Mouse (Mus musculus): ENCODE measurements around the gene Htt.
"Not testable (repeated sequence)": the region's sequence is repeated elsewhere in the genome, so short reads cannot be mapped to it uniquely, and the experiment has no call there.

The Htt gene

DNA sequence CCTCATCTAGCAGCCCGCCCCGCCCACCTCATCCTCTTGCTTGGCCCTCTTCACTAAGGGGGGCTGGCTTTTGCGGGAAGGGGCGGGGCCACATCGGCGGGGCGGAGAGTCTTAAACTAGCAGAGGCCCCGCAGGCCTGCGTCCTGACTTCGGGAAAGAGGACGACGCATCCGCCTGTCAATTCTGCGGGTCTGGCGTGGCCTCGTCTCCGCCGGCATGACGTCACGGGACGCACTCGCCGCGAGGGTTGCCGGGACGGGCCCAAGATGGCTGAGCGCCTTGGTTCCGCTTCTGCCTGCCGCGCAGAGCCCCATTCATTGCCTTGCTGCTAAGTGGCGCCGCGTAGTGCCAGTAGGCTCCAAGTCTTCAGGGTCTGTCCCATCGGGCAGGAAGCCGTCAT, at the start of gene Htt:
Htt (plus strand) TSS at position 232 of the 400 bp plus-strand sequence.
- DNase-seq (ENCODE audit: low spot score): peak; percentile 98

DNA sequence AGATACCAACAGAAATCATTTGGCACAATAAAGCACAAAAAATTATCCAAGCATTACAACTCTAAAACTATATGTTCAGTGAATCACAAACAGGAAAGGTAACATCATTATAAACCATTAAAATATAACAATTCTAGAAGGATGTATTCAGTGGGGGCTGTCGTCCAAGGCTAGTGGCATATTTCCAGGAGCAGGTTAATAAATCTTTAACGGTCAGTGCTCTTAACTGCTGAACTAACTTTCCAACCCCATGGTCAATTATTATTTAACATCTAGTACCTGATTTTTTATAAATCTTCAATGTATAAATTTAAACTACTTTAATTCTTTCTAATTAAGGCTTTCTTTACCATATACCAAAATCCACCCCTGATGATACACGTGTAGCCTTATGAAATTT, 47.2 kb upstream of the Htt start:
- DNase-seq (ENCODE audit: low spot score): not testable (repeated sequence)

DNA sequence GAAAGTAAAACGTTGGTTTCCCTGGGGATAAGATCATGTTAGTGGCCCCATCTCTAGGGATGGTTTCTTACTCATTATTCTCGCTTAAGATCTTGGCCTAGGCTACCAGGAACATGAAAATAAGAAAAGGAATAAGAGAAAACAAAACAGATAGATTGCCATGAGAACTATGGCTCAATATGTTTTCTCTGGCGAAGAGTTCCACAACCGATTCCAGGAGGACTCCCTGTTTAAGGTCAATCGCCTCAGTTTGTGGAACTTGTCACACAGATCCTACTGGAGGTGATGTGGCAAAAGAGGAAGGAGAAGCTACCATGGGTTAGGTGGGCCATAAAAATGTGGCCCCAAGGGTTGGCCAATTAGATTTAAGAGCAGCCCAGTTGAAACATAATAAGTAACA, 46.7 kb upstream of the Htt start:
- DNase-seq (ENCODE audit: low spot score): no peak

DNA sequence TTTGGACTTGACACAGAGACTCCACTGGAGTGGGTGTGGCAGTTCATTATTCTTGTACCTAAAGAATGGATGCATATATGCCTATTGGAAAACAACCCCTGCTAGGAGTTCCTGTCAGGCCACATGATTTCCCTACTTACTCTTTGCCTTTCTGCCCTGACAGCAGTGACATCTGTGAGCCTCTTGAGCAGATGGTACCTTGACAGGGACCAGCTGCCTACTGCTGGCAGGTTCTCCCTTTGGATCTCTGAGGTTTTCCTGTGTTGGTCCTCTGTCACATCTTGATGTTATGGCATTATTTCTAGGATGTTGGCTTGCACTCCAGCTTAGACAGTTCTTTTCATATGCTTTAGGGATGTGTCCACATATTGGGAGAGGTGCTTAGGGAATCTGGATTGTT, 32.4 kb upstream of the Htt start:
- DNase-seq (ENCODE audit: low spot score): no peak

DNA sequence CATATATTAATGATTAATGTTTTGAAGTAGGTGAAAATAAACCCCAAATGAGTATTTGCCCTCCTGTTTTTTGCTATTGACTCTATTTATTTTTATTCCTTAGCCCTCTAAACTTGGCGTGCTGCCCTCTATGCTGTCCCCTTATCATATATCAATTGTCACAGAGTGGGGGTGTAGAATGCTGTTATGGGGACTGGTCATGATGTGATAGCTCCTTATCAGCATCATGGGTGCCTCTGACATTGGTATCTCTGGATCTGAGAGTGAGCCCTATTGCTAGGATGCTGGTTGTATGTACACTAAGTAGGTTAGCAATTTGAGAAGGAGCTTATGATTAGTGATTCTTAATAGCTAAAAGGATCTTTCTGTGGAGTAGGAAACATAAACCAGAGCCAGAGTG, 31.3 kb upstream of the Htt start:
- DNase-seq (ENCODE audit: low spot score): no peak

DNA sequence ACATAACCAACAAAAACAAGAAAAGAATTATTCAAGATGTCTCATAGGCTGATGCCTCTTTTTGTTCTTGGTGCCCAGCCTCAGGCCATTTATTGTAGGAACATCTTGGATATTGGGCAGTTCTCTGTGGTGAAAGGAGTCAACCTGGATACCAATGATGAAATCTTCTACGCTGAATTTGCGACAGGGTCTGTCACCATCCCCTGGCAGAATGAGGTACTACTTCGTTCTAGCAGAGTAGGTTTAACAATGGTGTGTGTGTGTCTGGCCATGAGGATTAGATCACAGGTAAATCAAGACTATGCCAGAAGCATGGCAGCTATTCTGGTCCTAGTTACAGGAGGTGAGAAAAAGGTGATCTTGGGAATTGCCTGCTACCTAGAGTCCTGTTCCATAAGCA, 10.1 kb upstream of the Htt start:
- DNase-seq (ENCODE audit: low spot score): no peak

DNA sequence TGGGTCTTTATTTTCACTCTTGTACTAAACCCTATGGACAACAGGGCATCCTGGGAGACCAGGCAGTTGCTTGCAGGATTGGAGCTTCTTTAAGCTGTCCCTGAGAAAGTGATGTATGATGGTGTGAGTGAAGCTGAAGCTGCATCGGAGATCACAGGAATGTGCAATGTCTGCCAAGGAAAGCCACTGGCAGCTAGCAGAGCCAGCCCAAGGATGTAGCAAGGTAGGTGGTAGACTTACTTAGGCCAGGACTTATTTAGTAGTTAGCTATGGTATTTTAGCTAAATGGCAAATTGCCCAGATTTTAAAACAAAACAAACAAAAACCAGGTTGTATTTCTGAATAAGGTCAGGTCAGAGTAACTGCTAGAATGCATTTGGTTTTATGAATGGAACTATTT, 2.8 kb upstream of the Htt start:
- no peak for DNase-seq (ENCODE audit: low spot score)

DNA sequence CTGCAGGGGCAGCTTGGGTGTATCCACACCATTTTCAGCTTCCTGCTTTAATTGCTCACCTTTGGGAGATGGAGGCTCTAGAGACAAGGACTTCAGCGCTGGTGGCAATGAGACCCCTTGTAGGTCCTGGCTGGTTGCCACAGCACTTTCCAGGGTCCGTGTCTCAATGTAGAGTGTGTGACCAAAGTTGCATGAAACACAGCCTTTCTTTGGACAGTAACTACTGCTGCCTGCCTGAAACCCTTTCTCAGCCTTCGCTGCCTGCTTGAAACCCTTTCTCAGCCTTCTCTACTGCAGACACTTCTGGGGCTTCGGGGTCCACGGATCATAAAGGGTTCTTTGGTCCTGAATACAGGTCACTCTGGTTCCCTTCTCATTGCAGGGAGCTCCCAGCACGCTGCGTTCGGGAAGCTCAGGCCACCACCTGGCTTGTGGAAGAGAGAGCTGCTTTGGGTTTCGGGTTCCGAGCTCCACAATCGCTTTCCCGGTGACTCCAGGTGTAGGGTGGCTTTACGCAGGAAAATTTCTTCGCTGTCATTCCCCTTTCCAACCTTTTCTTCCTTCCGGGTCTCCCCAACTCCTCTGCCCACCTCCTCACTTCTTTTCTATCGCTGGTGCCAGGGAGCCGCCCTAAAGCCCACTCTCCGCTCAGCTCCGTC, 561 bp upstream of the Htt start:
- DNase-seq (ENCODE audit: low spot score): peak; percentile 35

DNA sequence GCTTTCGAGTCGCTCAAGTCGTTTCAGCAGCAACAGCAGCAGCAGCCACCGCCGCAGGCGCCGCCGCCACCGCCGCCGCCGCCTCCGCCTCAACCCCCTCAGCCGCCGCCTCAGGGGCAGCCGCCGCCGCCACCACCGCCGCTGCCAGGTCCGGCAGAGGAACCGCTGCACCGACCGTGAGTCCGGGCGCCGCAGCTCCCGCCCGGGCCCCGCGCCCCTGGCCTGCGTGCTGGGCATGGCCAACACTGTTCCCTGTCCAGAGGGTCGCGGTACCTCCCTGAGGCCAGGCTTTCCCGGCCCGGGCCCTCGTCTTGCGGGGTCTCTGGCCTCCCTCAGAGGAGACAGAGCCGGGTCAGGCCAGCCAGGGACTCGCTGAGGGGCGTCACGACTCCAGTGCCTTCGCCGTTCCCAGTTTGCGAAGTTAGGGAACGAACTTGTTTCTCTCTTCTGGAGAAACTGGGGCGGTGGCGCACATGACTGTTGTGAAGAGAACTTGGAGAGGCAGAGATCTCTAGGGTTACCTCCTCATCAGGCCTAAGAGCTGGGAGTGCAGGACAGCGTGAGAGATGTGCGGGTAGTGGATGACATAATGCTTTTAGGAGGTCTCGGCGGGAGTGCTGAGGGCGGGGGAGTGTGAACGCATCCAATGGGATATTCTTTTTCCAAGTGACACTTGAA, 533 bp downstream of the Htt start:
- DNase-seq (ENCODE audit: low spot score): peak; percentile 75

DNA sequence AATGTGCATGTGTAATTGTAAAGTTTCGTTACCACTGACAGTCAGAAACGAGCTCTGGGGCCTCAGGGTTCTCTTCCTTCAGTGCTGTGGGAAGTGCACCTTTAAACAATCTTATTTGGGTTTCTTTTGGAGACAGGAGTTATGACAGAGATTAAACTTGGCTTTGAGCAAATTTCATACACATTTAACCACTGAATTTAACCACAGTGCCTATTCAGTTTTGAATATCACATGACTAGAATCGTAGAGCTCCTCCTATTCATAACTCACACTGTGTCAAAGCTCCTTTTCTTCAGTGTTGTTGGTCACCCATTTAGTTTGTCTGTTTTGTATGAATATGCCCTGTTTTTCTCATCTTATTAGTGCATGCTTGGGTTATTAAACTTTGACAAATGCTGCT, 10.3 kb downstream of the Htt start:
- no peak for DNase-seq (ENCODE audit: low spot score)

DNA sequence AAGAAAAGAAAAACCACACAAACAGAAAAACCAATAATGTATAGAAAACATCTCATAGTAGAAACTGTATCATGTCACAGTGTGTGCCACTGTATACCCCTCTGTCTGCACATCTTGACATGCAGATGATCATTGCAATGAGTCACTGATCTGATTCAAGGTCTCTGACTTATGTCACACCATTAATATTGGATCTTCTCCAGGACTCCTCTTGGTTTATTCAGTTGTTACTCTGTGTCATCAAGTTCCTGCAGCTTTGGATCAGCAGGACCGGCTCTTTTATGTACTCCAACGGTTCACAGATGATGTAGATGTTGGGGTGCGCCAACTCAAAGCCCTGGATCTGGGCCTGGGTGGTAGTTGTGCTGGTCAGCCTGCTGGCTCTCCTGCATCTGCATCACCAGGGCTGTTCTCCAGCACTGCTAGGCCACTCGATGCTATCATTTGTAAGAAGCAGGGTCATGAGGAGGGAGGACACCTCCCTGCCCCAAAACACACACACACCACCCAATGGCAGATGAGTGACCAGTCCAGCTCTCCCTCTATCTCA, 11.2 kb downstream of the Htt start:
- peak; percentile 50 for DNase-seq (ENCODE audit: low spot score)

DNA sequence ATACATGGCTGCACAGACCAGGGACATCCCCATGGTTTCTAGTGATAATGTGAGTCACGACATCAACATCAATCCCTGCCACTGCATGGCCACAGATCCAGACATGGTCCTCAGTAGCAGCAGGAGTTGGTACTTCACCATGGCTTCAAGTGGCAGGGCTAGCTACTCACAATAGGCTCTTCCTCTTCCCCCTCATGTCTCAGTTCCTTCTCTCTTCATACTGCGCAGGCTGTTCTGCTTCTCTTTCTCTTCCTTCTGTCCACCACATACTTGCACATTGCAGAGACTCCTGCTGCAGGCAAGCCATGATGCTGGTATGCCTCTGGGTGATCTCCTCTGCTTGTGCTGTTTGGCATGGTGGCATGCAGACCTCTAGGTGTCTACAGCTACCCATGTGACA, 11.9 kb downstream of the Htt start:
- no peak for DNase-seq (ENCODE audit: low spot score)

DNA sequence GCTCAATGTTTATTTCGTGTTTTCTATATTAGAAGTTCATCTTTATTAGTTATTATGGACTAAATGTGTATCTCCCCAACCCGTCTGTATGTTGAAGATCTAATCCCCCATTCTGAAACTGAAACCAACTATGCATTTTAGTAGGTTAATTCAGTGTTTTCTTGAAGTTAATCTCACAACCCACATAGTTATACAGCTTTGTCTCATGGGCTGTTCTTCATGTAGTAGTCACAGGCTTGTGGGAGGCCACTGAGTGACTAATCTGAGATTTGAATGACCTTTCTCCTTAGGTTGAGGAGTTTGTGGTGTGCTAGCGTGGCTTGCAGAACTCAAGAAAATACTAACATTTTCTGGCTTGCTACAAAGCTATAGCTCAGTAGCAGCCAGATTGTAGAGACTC, 23.5 kb downstream of the Htt start:
- no peak for DNase-seq (ENCODE audit: low spot score)

DNA sequence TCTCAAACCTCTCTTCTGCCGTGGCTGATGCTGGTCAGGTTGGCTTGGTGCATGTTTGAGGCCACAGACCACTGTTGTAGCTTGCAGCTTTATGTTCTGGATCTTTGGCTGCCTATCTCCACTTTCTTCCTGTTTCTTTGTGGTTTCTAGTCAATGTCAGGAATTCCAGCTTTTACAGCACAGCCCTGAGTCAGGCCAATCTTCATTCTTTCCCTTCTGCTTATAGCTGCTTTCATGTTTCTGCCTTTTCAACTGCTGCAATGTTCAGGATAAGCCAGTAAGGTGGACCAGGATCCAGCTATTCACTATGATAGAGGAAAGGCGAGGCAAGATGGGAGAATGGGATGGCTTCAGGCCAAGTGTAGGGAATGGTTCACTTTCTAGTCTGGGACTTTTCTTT, 29.6 kb downstream of the Htt start:
- DNase-seq (ENCODE audit: low spot score): no peak

DNA sequence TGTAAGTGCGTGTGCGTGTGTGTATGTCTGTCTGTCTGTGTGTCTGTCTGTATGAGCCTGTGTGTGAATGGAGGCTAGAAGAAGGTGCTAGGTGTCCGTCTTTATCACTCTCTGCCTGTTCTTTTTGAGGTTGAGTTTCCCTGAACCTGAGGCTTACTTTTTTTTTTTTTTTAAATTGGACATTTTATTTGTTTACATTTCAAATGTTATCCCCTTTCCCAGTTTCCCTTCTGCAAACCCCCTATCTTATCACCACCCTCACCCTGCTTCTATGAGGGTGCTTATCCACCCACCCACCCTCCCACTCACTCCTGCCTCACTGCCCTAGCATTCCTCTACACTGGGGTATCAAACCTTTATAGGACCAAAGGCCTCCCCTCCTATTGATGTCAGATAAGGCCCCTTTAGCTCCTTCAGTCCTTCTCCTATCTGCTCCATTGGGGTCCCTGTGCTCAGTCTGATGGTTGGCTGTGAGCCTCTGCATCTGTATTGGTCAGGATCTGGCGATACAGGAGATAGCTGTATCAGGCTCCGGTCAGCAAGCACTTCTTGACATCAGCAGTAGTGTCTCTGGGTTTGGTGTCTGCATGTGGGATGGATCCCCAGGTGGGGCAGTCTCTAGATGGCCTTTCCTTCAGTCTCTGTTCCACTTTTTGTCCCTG, 38.9 kb downstream of the Htt start:
- no peak for DNase-seq (ENCODE audit: low spot score)

DNA sequence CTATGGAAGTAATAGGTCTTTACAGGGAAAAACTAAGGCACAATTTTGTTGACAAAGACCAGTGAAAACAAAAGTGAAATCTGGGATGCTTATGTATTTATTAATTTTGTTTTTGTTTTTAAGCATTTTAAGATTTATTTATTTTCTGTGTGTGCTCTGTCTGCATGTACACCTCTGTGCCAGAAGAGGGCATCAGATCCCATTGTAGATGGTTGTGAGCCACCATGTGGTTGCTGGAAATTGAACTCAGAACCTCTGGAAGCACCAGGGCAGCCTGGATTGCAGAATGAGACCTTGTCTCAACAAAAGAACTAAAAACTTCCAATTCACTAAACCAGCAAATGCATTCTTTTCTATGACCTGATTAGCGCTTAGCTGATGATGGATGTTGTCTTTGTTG, 44.5 kb downstream of the Htt start:
- no peak for DNase-seq (ENCODE audit: low spot score)

DNA sequence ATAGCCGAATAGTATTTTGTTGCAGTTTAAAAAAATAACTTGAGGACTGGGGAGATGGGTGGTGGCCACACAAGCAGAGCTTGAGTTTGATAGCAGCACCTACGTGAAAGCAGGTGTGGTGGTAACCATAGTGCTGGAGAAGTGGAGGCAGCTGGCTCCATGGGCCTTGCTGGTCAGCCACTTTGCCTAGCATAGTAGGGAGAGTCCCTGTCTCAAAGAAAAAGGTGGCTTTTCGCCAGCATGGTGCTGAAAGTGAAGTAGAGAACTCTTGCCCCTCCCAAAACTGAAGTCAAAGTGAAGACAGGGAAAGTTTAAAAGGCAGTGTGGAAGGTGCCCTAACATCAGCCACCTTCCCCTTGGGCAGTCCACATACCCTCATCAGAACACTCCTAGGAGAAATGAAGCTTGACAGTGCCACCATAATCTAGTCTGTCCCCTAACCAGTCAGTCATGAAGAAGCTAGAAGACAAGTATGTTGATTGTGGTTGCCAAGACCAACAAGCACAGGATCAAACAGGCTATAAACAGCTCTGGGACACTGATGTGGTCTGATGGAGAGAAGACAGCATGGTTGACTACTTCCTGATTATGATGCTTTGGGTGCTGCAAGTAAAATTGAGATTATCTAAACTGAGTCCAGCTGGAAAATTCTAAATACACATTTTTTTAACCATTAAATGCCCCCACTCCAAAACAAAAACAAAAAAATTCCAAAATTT, 61.0 kb downstream of the Htt start:
- no peak for DNase-seq (ENCODE audit: low spot score)

DNA sequence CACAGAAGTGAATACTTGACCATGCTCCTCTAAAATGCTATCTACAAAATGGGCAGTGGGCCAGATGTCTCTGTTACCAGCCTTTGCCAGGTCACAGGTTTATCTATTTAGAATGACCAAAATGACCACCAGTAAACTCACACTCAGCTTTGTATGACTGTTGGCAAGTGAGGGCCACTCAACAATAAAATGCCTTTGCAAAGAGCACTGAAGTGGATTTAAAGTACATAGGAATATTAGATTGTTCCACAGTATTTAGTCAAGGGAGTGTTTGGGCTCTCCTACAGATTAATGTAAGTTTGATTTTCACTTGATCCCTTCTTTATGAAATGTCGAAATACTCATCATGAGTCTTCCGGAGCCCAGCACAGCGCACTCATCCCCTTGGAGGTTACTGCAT, 92.5 kb downstream of the Htt start:
- DNase-seq (ENCODE audit: low spot score): no peak

DNA sequence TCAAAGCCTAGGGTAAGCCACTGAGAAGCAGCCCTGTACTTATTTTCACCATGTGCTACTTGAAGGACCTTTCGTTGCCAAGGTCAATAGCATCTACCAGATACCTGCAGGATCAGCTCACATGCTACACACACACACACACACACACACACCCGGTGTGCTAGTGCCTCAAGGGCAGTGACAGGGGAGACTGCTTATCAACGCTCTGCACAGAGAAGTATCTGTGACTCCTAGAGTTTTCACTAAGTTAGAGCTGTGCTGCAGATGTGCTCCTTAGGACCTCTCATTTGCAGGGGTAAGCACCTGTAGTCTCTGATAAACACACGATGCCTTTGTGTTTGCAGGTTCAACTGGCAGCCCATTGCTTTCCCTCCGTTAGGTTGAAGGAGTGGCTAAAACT, 103.8 kb downstream of the Htt start:
- DNase-seq (ENCODE audit: low spot score): no peak

DNA sequence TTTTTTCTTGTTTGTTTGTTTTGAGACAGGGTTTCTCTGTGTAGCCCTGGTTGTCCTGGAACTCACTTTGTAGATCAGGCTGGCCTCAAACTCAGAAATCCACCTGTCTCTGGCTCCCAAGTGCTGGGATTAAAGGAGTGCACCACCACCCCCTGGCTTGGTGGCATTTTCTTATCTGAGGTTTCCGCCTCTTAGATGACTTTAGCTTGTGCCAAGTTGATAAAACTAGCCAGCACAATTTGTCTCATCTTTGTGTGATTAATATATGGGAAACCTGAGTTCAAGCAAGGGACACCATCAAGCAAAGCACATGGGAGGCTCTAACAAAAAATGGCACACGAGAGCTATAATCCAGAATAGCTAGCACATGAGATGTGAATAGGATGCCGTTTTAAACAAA, 118.8 kb downstream of the Htt start:
- not testable (repeated sequence) for DNase-seq (ENCODE audit: low spot score)

DNA sequence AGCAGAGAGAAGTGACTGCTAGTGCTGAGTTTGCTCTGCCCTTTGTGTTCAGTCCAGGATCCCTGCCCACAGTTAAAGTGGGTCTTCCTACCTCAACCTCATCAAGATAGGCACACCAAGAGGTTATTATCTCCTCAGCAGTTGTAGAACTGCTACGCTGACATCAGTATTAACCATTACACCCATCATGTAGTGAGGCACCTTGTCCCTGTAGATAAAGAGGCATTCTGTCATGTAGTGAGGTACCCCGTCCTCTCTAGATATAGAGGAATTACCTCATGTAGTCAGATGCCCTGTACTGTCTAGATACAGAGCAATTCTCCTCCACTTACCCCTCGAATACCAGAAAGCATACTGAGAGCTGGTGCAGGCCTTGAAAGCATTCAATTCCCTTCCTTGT, 119.5 kb downstream of the Htt start:
- no peak for DNase-seq (ENCODE audit: low spot score)

DNA sequence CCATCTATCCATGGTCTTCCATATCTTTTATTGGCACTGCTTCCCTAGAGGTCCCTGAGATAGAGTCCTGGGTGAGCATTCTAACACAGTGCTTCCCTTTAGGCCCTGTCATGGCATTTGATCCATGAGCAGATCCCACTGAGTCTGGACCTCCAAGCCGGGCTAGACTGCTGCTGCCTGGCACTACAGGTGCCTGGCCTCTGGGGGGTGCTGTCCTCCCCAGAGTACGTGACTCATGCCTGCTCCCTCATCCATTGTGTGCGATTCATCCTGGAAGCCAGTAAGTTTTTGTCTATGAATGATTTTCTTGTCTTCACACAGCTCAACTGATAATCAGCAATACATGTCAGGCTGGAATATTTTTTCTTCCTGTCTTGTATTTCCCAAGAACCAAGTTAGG, 123.7 kb downstream of the Htt start:
- DNase-seq (ENCODE audit: low spot score): no peak

DNA sequence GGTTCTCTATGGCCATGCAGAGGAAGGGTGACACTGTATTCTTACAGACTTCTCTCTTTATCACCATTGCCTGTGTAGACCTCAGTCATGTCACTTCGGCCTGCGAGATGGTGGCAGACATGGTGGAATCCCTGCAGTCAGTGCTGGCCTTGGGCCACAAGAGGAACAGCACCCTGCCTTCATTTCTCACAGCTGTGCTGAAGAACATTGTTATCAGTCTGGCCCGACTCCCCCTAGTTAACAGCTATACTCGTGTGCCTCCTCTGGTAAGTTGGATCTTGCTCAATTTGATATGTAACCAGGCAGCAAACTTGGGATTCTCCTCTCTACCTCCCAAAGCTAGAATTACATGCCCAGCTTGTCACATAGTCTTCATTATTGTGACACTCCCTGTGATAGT, 127.7 kb downstream of the Htt start:
- DNase-seq (ENCODE audit: low spot score): no peak
